Mouse (Mus musculus) bone marrow macrophage, adult 2 months (primary cell): Measurements from ENCODE around the gene Prm2.

Source experiments
- CTCF ChIP-seq: IDR thresholded peaks from 2 replicates; pipeline ENCODE4 v1.5.1; 2012; ENCODE audit warnings: low read depth, mild to moderate bottlenecking, low read length, moderate library complexity
- POLR2A ChIP-seq: IDR thresholded peaks from 2 replicates; pipeline ENCODE4 v1.6.1; 2012; ENCODE audit warnings: mild to moderate bottlenecking, low read depth, low read length, borderline replicate concordance

DNA sequence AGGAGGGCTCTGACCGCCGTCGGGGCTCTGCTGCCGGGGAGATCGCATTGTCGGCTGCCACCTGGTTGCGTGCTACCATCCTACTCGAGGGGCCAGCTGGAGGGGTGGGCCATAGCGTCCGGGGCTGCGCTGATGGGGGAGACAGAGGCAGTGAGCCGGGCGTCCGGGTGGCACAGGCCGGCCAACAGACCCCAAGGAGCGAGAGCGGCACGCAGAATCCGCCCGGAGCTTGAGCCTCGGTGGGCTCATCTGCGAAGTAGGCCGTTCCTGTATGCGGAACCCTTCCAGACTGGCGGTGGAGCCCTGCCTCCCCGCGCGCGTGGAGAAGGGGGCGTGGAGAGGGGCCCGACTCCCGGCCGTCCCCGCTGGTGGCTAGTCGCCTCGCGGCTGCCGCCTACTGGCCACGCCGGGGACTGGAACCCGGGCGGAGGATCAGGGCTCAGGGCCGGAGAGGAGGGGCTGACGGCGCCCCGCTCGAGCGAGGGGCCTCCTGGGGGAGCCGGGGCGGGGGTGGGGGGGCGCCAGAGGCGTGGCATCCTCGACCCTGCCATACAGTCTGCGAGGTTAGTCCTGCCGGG lies 11.1 kb downstream of the Prm2 start:
- TF ChIP-seq CTCF (peak; percentile 38; the same call in 1 of the 2 replicates), POLR2A (no peak)
